Mouse (Mus musculus) C2C12 (cell line): ENCODE measurements at regions not wholly inside any gene's neighbourhood (a gene's known extent, or its start where the extent isn't known, plus 50 kb on each side); places are given as distances from the start of the nearest gene placed in this dataset.

Source experiments
- CTCF ChIP-seq: IDR thresholded peaks from one replicate; pipeline ENCODE4 v1.5.1; 2011; ENCODE audit not compliant: control insufficient read depth, insufficient read depth, insufficient read length
- MYOG ChIP-seq: IDR thresholded peaks from one replicate; pipeline ENCODE4 v1.6.1; 2011; ENCODE audit not compliant: control insufficient read depth, insufficient read length; ENCODE audit errors: extremely low read depth

GRCm38 (mm10) chr2:72612221-72612620 lies 136.3 kb downstream of the Cdca7 start:
- TF ChIP-seq CTCF (no peak), MYOG (no peak)
